Mouse (Mus musculus): ENCODE data around the gene Orc3. TPM values are rescaled to one million over a fixed set of nuclear protein-coding genes. Genes with fewer than 3 reads are reported as not detected.
"Not testable (repeated sequence)": the region's sequence is repeated elsewhere in the genome, so short reads cannot be mapped to it uniquely, and the experiment has no call there.

The Orc3 gene
- total RNA-seq, 2 experiments from 2014 or later: 47.8 to 52.3 TPM

GRCm38 (mm10) chr4:34581990-34582389 is 32.8 kb downstream of the Orc3 start:
- DNase-seq: no peak

GRCm38 (mm10) chr4:34581489-34581888 is 33.3 kb downstream of the Orc3 start:
- DNase-seq: not testable (repeated sequence)

- no peak for DNase-seq
Measured at GRCm38 (mm10) chr4:34579215-34579614, 35.5 kb downstream of the Orc3 start.

- DNase-seq: no peak
Measured at GRCm38 (mm10) chr4:34577028-34577427, 37.7 kb downstream of the Orc3 start.

- DNase-seq: no peak
Measured at GRCm38 (mm10) chr4:34572876-34573275, 41.9 kb downstream of the Orc3 start.

- no peak for DNase-seq
Measured at GRCm38 (mm10) chr4:34566226-34566625, 48.5 kb downstream of the Orc3 start.

GRCm38 (mm10) chr4:34560971-34561370 is 53.8 kb downstream of the Orc3 start:
- peak; percentile 41 for DNase-seq

- DNase-seq: no peak
Measured at GRCm38 (mm10) chr4:34556183-34556582, 58.6 kb downstream of the Orc3 start.

- DNase-seq: no peak
Measured at GRCm38 (mm10) chr4:34555604-34556003, 59.1 kb downstream of the Orc3 start.

- DNase-seq: no peak
Measured at GRCm38 (mm10) chr4:34554596-34554995, 60.1 kb downstream of the Orc3 start.

- no peak for DNase-seq
Measured at GRCm38 (mm10) chr4:34551966-34552365, 62.8 kb downstream of the Orc3 start.

GRCm38 (mm10) chr4:34551098-34551809 is 63.5 kb downstream of the Orc3 start:
- peak; percentile 68 for DNase-seq

GRCm38 (mm10) chr4:34550748-34551097 is 64.0 kb downstream of the Orc3 start, which contains the start of gene Akirin2:
Akirin2 (plus strand) TSS chr4:34550937.
- DNase-seq: no peak

GRCm38 (mm10) chr4:34549981-34550747 is 64.6 kb downstream of the Orc3 start:
- DNase-seq: peak; percentile 96

GRCm38 (mm10) chr4:34529941-34530340 is 84.8 kb downstream of the Orc3 start:
- DNase-seq: no peak

GRCm38 (mm10) chr4:34529379-34529778 is 85.4 kb downstream of the Orc3 start:
- DNase-seq: no peak

GRCm38 (mm10) chr4:34528430-34529100 is 86.2 kb downstream of the Orc3 start:
- no peak for DNase-seq

GRCm38 (mm10) chr4:34526771-34527170 is 88.0 kb downstream of the Orc3 start:
- no peak for DNase-seq

- DNase-seq: no peak
Measured at GRCm38 (mm10) chr4:34523586-34523985, 91.2 kb downstream of the Orc3 start.

- peak; percentile 12 for DNase-seq
Measured at GRCm38 (mm10) chr4:34522846-34523245, 91.9 kb downstream of the Orc3 start.
